Mouse (Mus musculus): ENCODE results near the gene Zfp583. TPM values are rescaled to one million over a fixed set of nuclear protein-coding genes. Genes with fewer than 3 reads are reported as not detected.

The Zfp583 gene
- polyA plus RNA-seq, 1 experiment from 2014 or later: 9.6 TPM

- 89% methylated on average over 4 of the region's 4 CpGs for WGBS
- no peaks in the 10 kb centered on the region for H3K9me3 ChIP-seq
- no peaks in the 10 kb centered on the region for H3K27me3 ChIP-seq
- no peak overlapping the region for H3K27ac ChIP-seq
- 0 out of 2 replicates have a peak overlapping the region, but pooled peaks have one; percentile 66 for H3K4me2 ChIP-seq (replicated peaks)
- H3K36me3 ChIP-seq: peaks cover under 1% of the 10 kb centered on the region; the same call in 1 of the 2 replicates
- no peak for ATAC-seq (ENCODE audit: low FRiP score, low read depth)
- no peak overlapping the region for H3K4me3 ChIP-seq
- peaks cover 17% of the 10 kb centered on the region for H3K4me1 ChIP-seq
- no peak overlapping the region for H3K9ac ChIP-seq
Observed at GRCm38 (mm10) chr7:6284442-6285012, 46.6 kb downstream of the Zfp583 start.

GRCm38 (mm10) chr7:6283451-6284075, 47.5 kb downstream of the Zfp583 start:
- Histone ChIP-seq H3K4me2 (replicated peaks) (peak overlapping the region; percentile 66), H3K27ac (peak overlapping the region; percentile 85), H3K27me3 (no peaks in the 10 kb centered on the region), H3K9me3 (no peaks in the 10 kb centered on the region), H3K36me3 (no peaks in the 10 kb centered on the region), H3K9ac (peak overlapping the region; percentile 62), H3K4me3 (peak overlapping the region; percentile 52), H3K4me1 (peaks cover 17% of the 10 kb centered on the region)
- under 1% methylated on average over 23 of the region's 23 CpGs for WGBS
- ATAC-seq (ENCODE audit: low FRiP score, low read depth): peak; percentile 66

- Histone ChIP-seq H3K9ac (no peak overlapping the region), H3K9me3 (no peaks in the 10 kb centered on the region), H3K36me3 (no peaks in the 10 kb centered on the region), H3K4me2 (replicated peaks) (peak overlapping the region; percentile 66), H3K4me1 (peaks cover 16% of the 10 kb centered on the region), H3K27ac (no peak overlapping the region), H3K27me3 (no peaks in the 10 kb centered on the region), H3K4me3 (peak overlapping the region; percentile 52)
- 3% methylated on average over 1 of the region's 1 CpGs for WGBS
- no peak for ATAC-seq (ENCODE audit: low FRiP score, low read depth)
Observed at GRCm38 (mm10) chr7:6282749-6283148, 48.3 kb downstream of the Zfp583 start.

- 41% methylated on average over 3 of the region's 3 CpGs for WGBS
- Histone ChIP-seq H3K9ac (no peak overlapping the region), H3K36me3 (no peaks in the 10 kb centered on the region), H3K4me2 (replicated peaks) (no peak overlapping the region), H3K4me1 (no peaks in the 10 kb centered on the region), H3K27me3 (no peaks in the 10 kb centered on the region), H3K4me3 (no peak overlapping the region), H3K9me3 (no peaks in the 10 kb centered on the region), H3K27ac (no peak overlapping the region)
- ATAC-seq (ENCODE audit: low FRiP score, low read depth): no peak
Observed at GRCm38 (mm10) chr7:6277906-6278305, 53.2 kb downstream of the Zfp583 start.

GRCm38 (mm10) chr7:6265695-6266094, 65.4 kb downstream of the Zfp583 start:
- no peak for ATAC-seq (ENCODE audit: low FRiP score, low read depth)
- no peak overlapping the region for H3K4me3 ChIP-seq
- H3K4me2 ChIP-seq (replicated peaks): no peak overlapping the region
- no peaks in the 10 kb centered on the region for H3K36me3 ChIP-seq
- H3K27ac ChIP-seq: no peak overlapping the region
- H3K27me3 ChIP-seq: no peaks in the 10 kb centered on the region
- H3K9me3 ChIP-seq: 0 out of 2 replicates have a peak, but pooled peaks cover 3% of the 10 kb centered on the region
- WGBS: 63% methylated on average over 8 of the region's 8 CpGs
- H3K9ac ChIP-seq: no peak overlapping the region
- H3K4me1 ChIP-seq: no peaks in the 10 kb centered on the region

Other genes with a start within 250 kb of the Zfp583 start
- gene Zfp787, start 175.3 kb downstream of the Zfp583 start, polyA plus RNA-seq (2015; fragmentation: Nextera tagmentation; extraction: Ambion mirVana): 24.2 and 24.4 TPM in 2 replicates
- 74.0 and 75.9 TPM in 2 replicates for gene Zfp444, start 159.1 kb downstream of the Zfp583 start, polyA plus RNA-seq (2015; fragmentation: Nextera tagmentation; extraction: Ambion mirVana)
- not detected in 2 replicates for gene Galp, start 134.2 kb downstream of the Zfp583 start, polyA plus RNA-seq (2015; fragmentation: Nextera tagmentation; extraction: Ambion mirVana)
- not detected in 2 replicates for gene Zscan5b, start 109.0 kb downstream of the Zfp583 start, polyA plus RNA-seq (2015; fragmentation: Nextera tagmentation; extraction: Ambion mirVana)
- gene Epp13, start 78.6 kb downstream of the Zfp583 start, polyA plus RNA-seq (2015; fragmentation: Nextera tagmentation; extraction: Ambion mirVana): not detected in 2 replicates
- gene Zfp667, start 44.7 kb downstream of the Zfp583 start, polyA plus RNA-seq (2015; fragmentation: Nextera tagmentation; extraction: Ambion mirVana): 10.0 and 11.9 TPM in 2 replicates
- 3.2 and 3.3 TPM in 2 replicates for gene Gm3854, start 12.5 kb upstream of the Zfp583 start, polyA plus RNA-seq (2015; fragmentation: Nextera tagmentation; extraction: Ambion mirVana)
- gene Zfp78, start 32.0 kb upstream of the Zfp583 start, polyA plus RNA-seq (2015; fragmentation: Nextera tagmentation; extraction: Ambion mirVana): 2.7 and 3.7 TPM in 2 replicates
- 11.8 and 12.5 TPM in 2 replicates for gene Zfp28, start 52.0 kb upstream of the Zfp583 start, polyA plus RNA-seq (2015; fragmentation: Nextera tagmentation; extraction: Ambion mirVana)
- 0.41 TPM in 1 of 2 replicates, not detected in the other for gene Smim17, start 67.4 kb upstream of the Zfp583 start, polyA plus RNA-seq (2015; fragmentation: Nextera tagmentation; extraction: Ambion mirVana)
- gene Gm20715, start 79.0 kb upstream of the Zfp583 start, polyA plus RNA-seq (2015; fragmentation: Nextera tagmentation; extraction: Ambion mirVana): not detected in 2 replicates
- gene Olfr1344, start 107.4 kb upstream of the Zfp583 start, polyA plus RNA-seq (2015; fragmentation: Nextera tagmentation; extraction: Ambion mirVana): not detected in 2 replicates
- not detected in 2 replicates for gene Olfr1336, start 124.9 kb upstream of the Zfp583 start, polyA plus RNA-seq (2015; fragmentation: Nextera tagmentation; extraction: Ambion mirVana)
- gene Olfr1346, start 135.8 kb upstream of the Zfp583 start, polyA plus RNA-seq (2015; fragmentation: Nextera tagmentation; extraction: Ambion mirVana): not detected in 2 replicates
- not detected in 2 replicates for gene Olfr5, start 155.7 kb upstream of the Zfp583 start, polyA plus RNA-seq (2015; fragmentation: Nextera tagmentation; extraction: Ambion mirVana)
- not detected in 2 replicates for gene Olfr1347, start 168.5 kb upstream of the Zfp583 start, polyA plus RNA-seq (2015; fragmentation: Nextera tagmentation; extraction: Ambion mirVana)
- gene Olfr1348, start 177.5 kb upstream of the Zfp583 start, polyA plus RNA-seq (2015; fragmentation: Nextera tagmentation; extraction: Ambion mirVana): not detected in 2 replicates
- not detected in 2 replicates for gene Olfr1349, start 191.7 kb upstream of the Zfp583 start, polyA plus RNA-seq (2015; fragmentation: Nextera tagmentation; extraction: Ambion mirVana)
- not detected in 2 replicates for gene Olfr1350, start 233.6 kb upstream of the Zfp583 start, polyA plus RNA-seq (2015; fragmentation: Nextera tagmentation; extraction: Ambion mirVana)

Data from limb, embryonic 13.5 days (tissue).